Mouse (Mus musculus): ENCODE measurements around the gene Dync1i2. TPM values are rescaled to one million over a fixed set of nuclear protein-coding genes. Genes with fewer than 3 reads are reported as not detected.

The Dync1i2 gene
- polyA plus RNA-seq, 1 experiment from 2014 or later: 199 TPM

DNA sequence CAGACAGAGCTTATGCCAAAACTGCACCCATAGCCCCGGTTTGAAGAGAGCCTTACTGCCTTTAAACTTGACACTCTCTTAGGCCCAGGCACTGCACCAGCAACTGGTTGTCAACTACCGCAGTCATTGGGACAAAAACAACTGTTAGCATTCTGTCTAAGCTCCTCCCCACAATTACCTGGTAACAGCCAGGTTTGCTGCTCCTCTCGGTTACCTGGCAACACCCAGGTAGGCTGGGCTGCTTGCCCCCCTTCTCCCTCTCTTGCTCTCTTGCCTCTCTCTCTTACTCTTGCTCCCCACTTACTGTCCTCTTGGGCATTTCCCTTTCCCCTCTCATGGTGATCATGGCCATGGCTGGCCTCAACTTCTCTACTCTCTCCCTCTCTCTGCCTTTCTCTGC is 12.6 kb upstream of the Dync1i2 start:
- H3K27ac ChIP-seq (ENCODE audit: low read length): no peak overlapping the region
- no peaks in the 10 kb centered on the region for H3K27me3 ChIP-seq (ENCODE audit: control insufficient read depth, insufficient read depth, low read depth, low read length)
- no peak overlapping the region for H3K9ac ChIP-seq (ENCODE audit: low read depth, low read length)
- H3K36me3 ChIP-seq (ENCODE audit: control insufficient read depth, insufficient read depth, low read length): no peaks in the 10 kb centered on the region
- WGBS: 74% methylated on average over 3 of the region's 3 CpGs
- H3K4me2 ChIP-seq (ENCODE audit: low read length): no peak overlapping the region
- H3K4me1 ChIP-seq (ENCODE audit: control insufficient read depth, insufficient read depth, low read length): 0 out of 2 replicates have a peak, but pooled peaks cover 5% of the 10 kb centered on the region
- H3K4me3 ChIP-seq (ENCODE audit: low read depth, low read length): no peak overlapping the region
- ATAC-seq: no peak
- no peaks in the 10 kb centered on the region for H3K9me3 ChIP-seq (replicated peaks; ENCODE audit: control insufficient read depth, low read length, poor library complexity, severe bottlenecking)

DNA sequence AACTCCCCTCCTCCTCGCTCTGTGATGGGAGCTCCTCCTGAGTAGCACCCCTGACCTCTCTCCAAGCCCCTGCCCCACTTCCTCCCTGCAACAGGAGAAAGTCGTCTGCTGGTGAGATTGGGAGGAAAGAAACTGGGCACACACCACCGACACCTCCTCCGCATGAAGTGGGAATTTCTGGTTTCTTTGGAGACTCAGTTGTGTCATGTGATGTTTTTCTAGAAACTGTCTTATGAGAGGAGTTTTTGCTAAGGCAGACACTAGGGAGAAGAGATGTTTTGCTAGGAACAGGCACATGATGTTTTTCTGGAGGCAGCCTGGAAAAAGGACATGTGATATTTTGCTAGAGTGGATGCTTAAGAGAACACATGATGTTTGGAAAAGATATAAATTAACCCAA is 11.0 kb upstream of the Dync1i2 start:
- H3K36me3 ChIP-seq (ENCODE audit: control insufficient read depth, insufficient read depth, low read length): no peaks in the 10 kb centered on the region
- no peak overlapping the region for H3K4me3 ChIP-seq (ENCODE audit: low read depth, low read length)
- H3K27ac ChIP-seq (ENCODE audit: low read length): no peak overlapping the region
- H3K9me3 ChIP-seq (replicated peaks; ENCODE audit: control insufficient read depth, low read length, poor library complexity, severe bottlenecking): no peaks in the 10 kb centered on the region
- WGBS: 75% methylated on average over 4 of the region's 4 CpGs
- no peak for ATAC-seq
- no peaks in the 10 kb centered on the region for H3K27me3 ChIP-seq (ENCODE audit: control insufficient read depth, insufficient read depth, low read depth, low read length)
- no peak overlapping the region for H3K4me2 ChIP-seq (ENCODE audit: low read length)
- H3K9ac ChIP-seq (ENCODE audit: low read depth, low read length): no peak overlapping the region
- H3K4me1 ChIP-seq (ENCODE audit: control insufficient read depth, insufficient read depth, low read length): no peaks in the 10 kb centered on the region

DNA sequence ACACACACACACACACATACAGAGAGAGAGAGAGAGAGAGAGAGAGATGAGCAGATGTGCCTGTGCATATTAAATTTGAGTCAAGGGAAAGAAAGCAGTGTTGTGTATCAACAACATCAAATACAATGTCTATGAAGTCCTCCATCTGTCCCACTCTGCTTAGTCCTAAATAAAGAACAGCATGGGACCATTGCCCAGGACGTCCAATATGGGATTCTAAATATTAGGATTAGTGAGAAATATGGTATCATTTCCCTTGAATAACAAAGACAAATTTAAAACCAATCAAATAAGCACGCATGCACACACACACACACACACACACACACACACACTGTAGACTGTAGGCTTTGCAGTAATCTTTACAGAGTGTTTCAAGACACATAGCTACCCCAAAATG is 9.6 kb upstream of the Dync1i2 start:
- Histone ChIP-seq H3K9ac (ENCODE audit: low read depth, low read length) (no peak overlapping the region), H3K4me3 (ENCODE audit: low read depth, low read length) (no peak overlapping the region), H3K9me3 (replicated peaks; ENCODE audit: control insufficient read depth, low read length, poor library complexity, severe bottlenecking) (no peaks in the 10 kb centered on the region), H3K27ac (ENCODE audit: low read length) (no peak overlapping the region), H3K27me3 (ENCODE audit: control insufficient read depth, insufficient read depth, low read depth, low read length) (no peaks in the 10 kb centered on the region), H3K4me2 (ENCODE audit: low read length) (no peak overlapping the region), H3K4me1 (ENCODE audit: control insufficient read depth, insufficient read depth, low read length) (no peaks in the 10 kb centered on the region), H3K36me3 (ENCODE audit: control insufficient read depth, insufficient read depth, low read length) (no peaks in the 10 kb centered on the region)
- no peak for ATAC-seq
- WGBS: 78% methylated on average over 2 of the region's 2 CpGs

DNA sequence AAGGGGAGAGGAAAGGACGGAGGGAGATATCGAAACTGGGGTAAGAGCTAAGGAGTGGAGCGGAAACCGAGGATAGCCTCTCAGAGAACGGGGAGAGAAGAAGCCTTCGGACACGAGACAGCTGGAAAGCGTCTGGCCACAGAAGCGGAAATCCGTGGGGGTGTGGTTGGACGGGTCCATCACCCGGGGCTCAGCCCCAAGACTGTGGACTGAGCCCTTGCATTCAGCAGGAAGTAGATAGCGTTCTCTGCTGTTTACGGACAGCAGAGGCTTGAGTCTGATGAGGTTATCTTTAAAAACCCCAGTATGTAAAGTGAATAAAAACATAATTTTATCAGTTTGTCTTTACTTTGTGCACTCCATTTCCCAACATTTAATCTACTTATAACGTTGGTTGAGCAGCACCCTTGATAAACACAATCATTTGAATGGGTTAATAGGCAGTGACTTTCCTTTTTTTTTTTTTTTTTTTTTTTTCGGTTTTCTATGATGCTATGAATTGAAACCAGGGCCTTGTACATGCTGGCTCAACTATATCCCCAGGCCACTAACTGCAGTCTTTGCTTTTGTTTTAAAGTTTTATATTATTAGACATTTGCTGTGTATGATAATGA is 7.6 kb upstream of the Dync1i2 start:
- no peaks in the 10 kb centered on the region for H3K9me3 ChIP-seq (replicated peaks; ENCODE audit: control insufficient read depth, low read length, poor library complexity, severe bottlenecking)
- ATAC-seq: no peak
- no peak overlapping the region for H3K27ac ChIP-seq (ENCODE audit: low read length)
- 85% methylated on average over 16 of the region's 16 CpGs for WGBS
- H3K4me3 ChIP-seq (ENCODE audit: low read depth, low read length): no peak overlapping the region
- no peak overlapping the region for H3K9ac ChIP-seq (ENCODE audit: low read depth, low read length)
- no peak overlapping the region for H3K4me2 ChIP-seq (ENCODE audit: low read length)
- H3K4me1 ChIP-seq (ENCODE audit: control insufficient read depth, insufficient read depth, low read length): no peaks in the 10 kb centered on the region
- no peaks in the 10 kb centered on the region for H3K36me3 ChIP-seq (ENCODE audit: control insufficient read depth, insufficient read depth, low read length)
- H3K27me3 ChIP-seq (ENCODE audit: control insufficient read depth, insufficient read depth, low read depth, low read length): no peaks in the 10 kb centered on the region

- ATAC-seq: no peak
- Histone ChIP-seq H3K9ac (ENCODE audit: low read depth, low read length) (no peak overlapping the region), H3K4me2 (ENCODE audit: low read length) (no peak overlapping the region), H3K4me1 (ENCODE audit: control insufficient read depth, insufficient read depth, low read length) (peaks cover 11% of the 10 kb centered on the region), H3K27ac (ENCODE audit: low read length) (no peak overlapping the region), H3K36me3 (ENCODE audit: control insufficient read depth, insufficient read depth, low read length) (no peaks in the 10 kb centered on the region), H3K9me3 (replicated peaks; ENCODE audit: control insufficient read depth, low read length, poor library complexity, severe bottlenecking) (no peaks in the 10 kb centered on the region), H3K4me3 (ENCODE audit: low read depth, low read length) (no peak overlapping the region), H3K27me3 (ENCODE audit: control insufficient read depth, insufficient read depth, low read depth, low read length) (no peaks in the 10 kb centered on the region)
- WGBS: 84% methylated on average over 5 of the region's 5 CpGs
Observed at GRCm38 (mm10) chr2:71209041-71209755, 2.3 kb upstream of the Dync1i2 start.

DNA sequence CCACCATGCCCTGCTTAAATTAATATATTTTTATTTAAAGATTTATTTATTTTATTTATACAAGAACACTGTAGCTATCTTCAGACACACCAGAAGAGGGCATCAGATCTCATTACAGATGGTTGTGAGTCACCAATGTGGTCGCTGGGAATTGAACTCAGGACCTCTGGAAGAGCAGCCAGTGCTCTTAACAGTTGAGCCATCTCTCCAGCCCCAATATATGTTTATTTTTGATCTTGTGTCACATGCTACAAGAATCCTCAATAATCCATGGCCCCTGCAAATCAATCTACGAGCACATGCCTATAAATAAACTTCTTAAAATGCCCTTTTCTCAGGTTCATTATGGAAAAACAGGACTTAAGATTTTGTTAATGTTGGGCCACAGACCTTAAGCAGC is 410 bp upstream of the Dync1i2 start:
- H3K4me2 ChIP-seq (ENCODE audit: low read length): no peak overlapping the region
- peak; percentile 46 for ATAC-seq
- no peaks in the 10 kb centered on the region for H3K9me3 ChIP-seq (replicated peaks; ENCODE audit: control insufficient read depth, low read length, poor library complexity, severe bottlenecking)
- no peak overlapping the region for H3K27ac ChIP-seq (ENCODE audit: low read length)
- H3K4me3 ChIP-seq (ENCODE audit: low read depth, low read length): no peak overlapping the region
- H3K36me3 ChIP-seq (ENCODE audit: control insufficient read depth, insufficient read depth, low read length): peaks cover 2% of the 10 kb centered on the region; the same call in 1 of the 2 replicates
- WGBS: 86% methylated on average over 2 of the region's 2 CpGs
- H3K4me1 ChIP-seq (ENCODE audit: control insufficient read depth, insufficient read depth, low read length): peaks cover 11% of the 10 kb centered on the region
- H3K27me3 ChIP-seq (ENCODE audit: control insufficient read depth, insufficient read depth, low read depth, low read length): no peaks in the 10 kb centered on the region
- no peak overlapping the region for H3K9ac ChIP-seq (ENCODE audit: low read depth, low read length)

DNA sequence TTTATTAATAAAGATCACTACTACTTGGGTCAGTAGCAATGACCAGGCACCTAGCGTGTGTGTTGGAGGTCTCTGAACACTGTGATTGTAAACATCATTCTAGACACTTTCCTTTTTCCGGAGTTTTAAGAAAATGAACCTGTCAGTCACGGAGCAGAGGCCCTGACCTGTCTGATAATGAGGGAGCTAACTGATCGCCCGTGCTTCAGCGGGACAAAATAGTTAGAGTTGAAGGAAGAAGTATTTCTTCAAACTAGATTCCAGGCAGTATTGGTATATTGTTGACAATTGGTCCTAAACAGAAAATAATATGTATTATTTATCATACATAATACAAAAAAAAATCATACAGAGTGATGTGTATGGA is 837 bp downstream of the Dync1i2 start:
- peak overlapping the region; percentile 68 for H3K4me2 ChIP-seq (ENCODE audit: low read length)
- peaks cover 11% of the 10 kb centered on the region for H3K4me1 ChIP-seq (ENCODE audit: control insufficient read depth, insufficient read depth, low read length)
- peak overlapping the region; percentile 81 for H3K4me3 ChIP-seq (ENCODE audit: low read depth, low read length)
- H3K36me3 ChIP-seq (ENCODE audit: control insufficient read depth, insufficient read depth, low read length): peaks cover 2% of the 10 kb centered on the region; the same call in 1 of the 2 replicates
- no peaks in the 10 kb centered on the region for H3K27me3 ChIP-seq (ENCODE audit: control insufficient read depth, insufficient read depth, low read depth, low read length)
- under 1% methylated on average over 6 of the region's 6 CpGs for WGBS
- no peak; the same call in 1 of the 2 replicates for ATAC-seq
- peak overlapping the region; percentile 90 for H3K9ac ChIP-seq (ENCODE audit: low read depth, low read length)
- H3K9me3 ChIP-seq (replicated peaks; ENCODE audit: control insufficient read depth, low read length, poor library complexity, severe bottlenecking): no peaks in the 10 kb centered on the region
- peak overlapping the region; percentile 91; the same call in 1 of the 2 replicates for H3K27ac ChIP-seq (ENCODE audit: low read length)

GRCm38 (mm10) chr2:71221020-71221419 is 9.5 kb downstream of the Dync1i2 start:
- no peaks in the 10 kb centered on the region for H3K9me3 ChIP-seq (replicated peaks; ENCODE audit: control insufficient read depth, low read length, poor library complexity, severe bottlenecking)
- H3K9ac ChIP-seq (ENCODE audit: low read depth, low read length): no peak overlapping the region
- no peak overlapping the region for H3K4me2 ChIP-seq (ENCODE audit: low read length)
- H3K27me3 ChIP-seq (ENCODE audit: control insufficient read depth, insufficient read depth, low read depth, low read length): no peaks in the 10 kb centered on the region
- H3K4me1 ChIP-seq (ENCODE audit: control insufficient read depth, insufficient read depth, low read length): no peaks in the 10 kb centered on the region
- H3K27ac ChIP-seq (ENCODE audit: low read length): no peak overlapping the region
- no peak overlapping the region for H3K4me3 ChIP-seq (ENCODE audit: low read depth, low read length)
- WGBS: 72% methylated on average over 1 of the region's 1 CpGs
- peaks cover 28% of the 10 kb centered on the region for H3K36me3 ChIP-seq (ENCODE audit: control insufficient read depth, insufficient read depth, low read length)
- no peak for ATAC-seq

- no peak overlapping the region for H3K4me2 ChIP-seq (ENCODE audit: low read length)
- no peaks in the 10 kb centered on the region for H3K27me3 ChIP-seq (ENCODE audit: control insufficient read depth, insufficient read depth, low read depth, low read length)
- H3K36me3 ChIP-seq (ENCODE audit: control insufficient read depth, insufficient read depth, low read length): peaks cover 21% of the 10 kb centered on the region
- H3K27ac ChIP-seq (ENCODE audit: low read length): no peak overlapping the region
- no peak for ATAC-seq
- no peaks in the 10 kb centered on the region for H3K9me3 ChIP-seq (replicated peaks; ENCODE audit: control insufficient read depth, low read length, poor library complexity, severe bottlenecking)
- WGBS: 23% methylated on average over 1 of the region's 1 CpGs
- no peak overlapping the region for H3K9ac ChIP-seq (ENCODE audit: low read depth, low read length)
- no peak overlapping the region for H3K4me3 ChIP-seq (ENCODE audit: low read depth, low read length)
- H3K4me1 ChIP-seq (ENCODE audit: control insufficient read depth, insufficient read depth, low read length): 0 out of 2 replicates have a peak, but pooled peaks cover 3% of the 10 kb centered on the region
Observed at GRCm38 (mm10) chr2:71227398-71227797, 15.9 kb downstream of the Dync1i2 start.

Measured in midbrain, embryonic 16.5 days (tissue).